Mouse (Mus musculus) neutrophil, adult 83 days (primary cell): ENCODE results near the gene 4930563M21Rik. TPM values are rescaled to one million over a fixed set of nuclear protein-coding genes. Genes with fewer than 3 reads are reported as not detected.

Source experiments
- total RNA-seq, 2 experiments: library from RNA; stranded (reverse); gene quantifications; one replicate each; pipeline ENCODE4 v1.2.4; 2023

4930563M21Rik gene
- not detected for total RNA-seq

DNA sequence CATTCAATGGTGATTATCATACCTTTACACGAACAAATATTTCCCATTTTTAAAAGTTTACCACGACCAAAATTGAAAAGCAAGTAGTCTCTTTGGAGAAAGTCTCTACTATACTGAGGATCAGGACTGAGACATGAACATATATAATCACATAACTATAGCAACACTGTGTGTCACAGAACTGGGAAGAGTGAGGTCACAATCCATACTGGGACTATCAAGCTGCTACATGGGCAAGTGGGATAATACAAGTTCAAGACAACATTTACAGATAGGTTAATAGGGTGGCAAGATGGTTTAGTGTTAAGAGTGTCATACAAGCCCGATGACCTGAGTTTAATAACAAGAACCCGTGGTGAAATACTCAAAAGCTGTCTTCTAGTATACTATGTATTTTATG is at the start of gene 4930563M21Rik:
TSS of gene 4930563M21Rik (minus strand) at position 101 of the 400 bp plus-strand sequence.

DNA sequence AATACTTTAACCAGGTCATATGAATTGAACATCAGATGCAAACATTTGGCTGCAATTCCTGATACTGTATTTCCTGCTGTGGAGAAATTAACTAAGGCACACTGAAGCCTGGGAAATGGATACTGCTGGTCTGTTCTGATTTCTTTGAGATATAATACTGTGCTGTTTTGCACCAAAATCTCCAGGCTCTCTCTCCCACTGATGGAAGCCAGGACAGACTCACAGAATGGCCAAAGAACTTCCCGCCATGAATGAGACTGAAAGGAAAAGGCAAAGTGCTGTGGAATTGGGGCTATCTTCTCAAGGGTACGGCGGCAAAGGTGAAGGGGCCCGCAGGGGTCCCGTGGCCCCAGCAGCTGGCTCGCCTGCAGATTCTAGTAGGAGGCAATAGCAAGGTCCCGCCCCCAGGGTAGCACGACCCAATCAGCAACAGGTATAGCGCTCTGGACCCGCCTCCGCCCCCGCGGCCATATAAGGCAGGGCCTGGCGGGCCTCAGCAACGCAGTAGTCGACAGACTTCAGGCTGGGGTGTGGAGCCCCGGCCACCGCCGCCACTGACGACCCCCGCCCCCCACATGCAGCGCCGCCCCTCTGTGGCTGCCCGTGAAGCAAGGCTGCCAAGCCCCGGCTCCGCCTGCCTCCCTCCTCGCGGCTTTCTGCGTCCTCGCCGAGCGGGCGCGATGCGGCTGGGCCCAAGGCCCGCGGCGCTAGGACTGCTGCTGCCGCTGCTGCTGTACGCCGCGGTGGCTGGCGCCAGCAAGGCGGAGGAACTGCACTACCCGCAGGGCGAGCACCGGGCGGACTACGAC is 31.2 kb upstream of the 4930563M21Rik start, which contains the start of gene Rcn2:
TSS of gene Rcn2 (plus strand) at position 474 of the 809 bp plus-strand sequence.

DNA sequence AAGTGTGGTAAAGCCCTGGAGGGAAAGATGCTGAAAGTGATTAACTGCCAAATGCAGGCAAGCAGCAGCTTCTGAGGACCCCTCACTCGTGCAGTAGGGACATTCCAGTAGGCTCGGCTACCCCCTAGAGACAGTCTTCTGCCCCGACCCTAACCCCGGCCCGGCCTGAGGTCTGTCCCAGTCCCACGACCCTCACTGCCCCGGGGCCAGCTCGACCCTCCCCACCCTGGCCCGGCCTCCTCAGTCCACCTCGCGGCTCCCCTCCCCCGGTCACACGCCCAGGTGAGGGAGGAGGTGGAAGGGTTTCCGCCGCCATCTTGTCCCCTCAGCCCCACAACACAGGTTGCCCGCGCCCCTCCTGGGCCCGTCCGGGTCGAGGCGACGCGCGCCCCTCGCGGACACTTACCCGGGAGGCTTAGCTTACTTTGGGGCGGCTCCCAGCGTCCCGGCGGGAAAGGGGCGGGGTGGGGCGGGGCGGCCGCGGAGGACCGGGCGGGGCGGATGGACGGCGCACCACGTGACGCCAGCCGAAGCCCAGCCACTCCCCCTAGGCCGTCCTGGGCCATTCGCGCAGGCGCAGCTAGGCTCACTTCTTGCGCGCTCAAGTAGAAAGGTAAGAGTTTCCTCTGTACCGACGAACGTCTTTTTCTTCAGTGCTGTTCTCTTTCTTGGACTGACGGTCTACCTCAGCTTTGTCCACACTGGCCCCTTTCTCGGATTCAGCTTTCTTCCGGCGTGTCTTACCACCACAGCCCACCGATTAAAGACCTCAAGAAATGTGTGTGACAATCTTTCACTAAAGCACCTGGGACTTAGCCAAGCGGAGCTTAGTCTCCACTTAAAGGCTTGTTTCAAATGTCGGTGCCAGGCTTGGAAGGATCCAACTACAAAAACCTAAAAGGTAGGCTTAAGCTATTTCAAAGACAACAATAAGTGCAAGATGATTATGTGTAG is 72.4 kb downstream of the 4930563M21Rik start, which contains the start of gene Scaper:
TSS of gene Scaper (minus strand) at position 456 of the 954 bp plus-strand sequence.

Other genes starting within 250 kb of the 4930563M21Rik start
- gene Scaper, start 72.4 kb downstream of the 4930563M21Rik start, total RNA-seq, result 10 to 100 TPM; 22.1 to 25.3 TPM
- gene Rcn2, start 31.3 kb upstream of the 4930563M21Rik start, total RNA-seq, result 10 to 100 TPM in 1 of 2 experiments, 1 to 10 TPM in 1; 8.3 to 10.1 TPM
- gene Pstpip1, start 79.4 kb upstream of the 4930563M21Rik start, total RNA-seq, result 100 to 1,000 TPM; 282 to 319 TPM
- gene Tspan3, start 154.9 kb upstream of the 4930563M21Rik start, total RNA-seq, result 1 to 10 TPM; 5.5 to 6.9 TPM